ENCODE assay signal across 9 mouse cellular contexts in genomic region chr12:77570501-77570900, GRCm38 (mm10).
DNase-seq lines count a peak whose midpoint lies in the region; ATAC-seq and TF ChIP-seq lines count a peak whose summit lies in the region.
"Had no signal": no experiment of that assay in that cellular context is flagged by ENCODE, and none has a peak within 500 bp of the region (broad histone marks: within the 10 kb centered on the region; RNA-seq: fewer than 3 reads in every experiment).

No protein-coding gene starts in this region.

- H3K9ac ChIP-seq in hindbrain, postnatal 0 days (replicated peaks; ENCODE audit: low read length): no peak overlapping the region
- H3K9ac ChIP-seq in hindbrain, embryonic 14.5 days: no peak overlapping the region

- TF ChIP-seq CTCF in hindbrain, postnatal 0 days (IDR thresholded peaks at IDR 0.05; ENCODE audit: low read depth): peak; percentile 50; the same call in 1 of the 2 replicates
- TF ChIP-seq CTCF in lung, adult 2 months (IDR thresholded peaks at IDR 0.05; ENCODE audit: insufficient read depth, low read length): no peak

- no peaks in the 10 kb centered on the region for H3K4me1 ChIP-seq in hindbrain, postnatal 0 days (ENCODE audit: insufficient read depth, low read length)
- no peaks in the 10 kb centered on the region for H3K4me1 ChIP-seq in hindbrain, embryonic 14.5 days (replicated peaks; ENCODE audit: control insufficient read depth, insufficient read depth, low read length)
- H3K4me1 ChIP-seq in lung, adult 2 months (ENCODE audit: control insufficient read depth, insufficient read depth, low read length): no peaks in the 10 kb centered on the region

- no peak overlapping the region for H3K4me2 ChIP-seq in hindbrain, postnatal 0 days (ENCODE audit: low read depth, low read length)
- no peak overlapping the region for H3K4me2 ChIP-seq in hindbrain, embryonic 14.5 days (replicated peaks)

- H3K4me3 ChIP-seq in hindbrain, postnatal 0 days (ENCODE audit: low read length): no peak overlapping the region
- no peak overlapping the region for H3K4me3 ChIP-seq in hindbrain, embryonic 14.5 days (replicated peaks; ENCODE audit: low read length)
- no peak overlapping the region for H3K4me3 ChIP-seq in lung, adult 2 months (replicated peaks; ENCODE audit: extremely low read depth, low read depth, low read length)
- H3K4me3 ChIP-seq: myocyte had no signal

- no peak for ATAC-seq in hindbrain, postnatal 0 days
- ATAC-seq in hindbrain, embryonic 14.5 days (ENCODE audit: low FRiP score): no peak
- peak; percentile 44; the same call in 1 of the 2 replicates for ATAC-seq in granulocyte monocyte progenitor cell, adult 5-6 weeks (replicated peaks; ENCODE audit: poor library complexity, severe bottlenecking)
- no peak for ATAC-seq in monocyte, adult 5-6 weeks (replicated peaks; ENCODE audit: insufficient number of reproducible peaks, low FRiP score, low TSS enrichment, poor library complexity, severe bottlenecking)

- no peaks in the 10 kb centered on the region for H3K27me3 ChIP-seq in hindbrain, postnatal 0 days (ENCODE audit: insufficient read depth, low read length)
- H3K27me3 ChIP-seq in hindbrain, embryonic 14.5 days (ENCODE audit: control insufficient read depth, insufficient read depth, low read length): no peaks in the 10 kb centered on the region

- no peak overlapping the region for H3K27ac ChIP-seq in hindbrain, postnatal 0 days
- H3K27ac ChIP-seq in hindbrain, embryonic 14.5 days: no peak overlapping the region

- peak; percentile 11 to 47 for DNase-seq in adrenal gland, adult (ENCODE audit: inconsistent age in 2 of 2, low spot score in 1 of 2)
- no peak for DNase-seq in adrenal gland, adult 2 months
- DNase-seq in hindbrain, postnatal 0 days (ENCODE audit: low spot score): no peak
- no peak for DNase-seq in hindbrain, embryonic 14.5 days (ENCODE audit: low spot score)
- peak; percentile 22 for DNase-seq in lung, postnatal 10 days
- no peak for DNase-seq in lung, adult 2 months

- WGBS in hindbrain, postnatal 0 days: 87% methylated on average over 3 of the region's 3 CpGs
- WGBS in hindbrain, embryonic 14.5 days: 92% methylated on average over 3 of the region's 3 CpGs
- 70% methylated on average over 3 of the region's 3 CpGs for WGBS in lung, adult 2 months

- H3K36me3 ChIP-seq in hindbrain, postnatal 0 days (ENCODE audit: insufficient read depth, low read length): no peaks in the 10 kb centered on the region
- no peaks in the 10 kb centered on the region for H3K36me3 ChIP-seq in hindbrain, embryonic 14.5 days (replicated peaks; ENCODE audit: control insufficient read depth, insufficient read depth)

- TF ChIP-seq POLR2A in lung, adult 2 months (IDR thresholded peaks at IDR 0.05; ENCODE audit: borderline replicate concordance, extremely low read depth, low read depth, low read length): no peak

- no peaks in the 10 kb centered on the region for H3K9me3 ChIP-seq in hindbrain, postnatal 0 days (ENCODE audit: low read length)
- no peaks in the 10 kb centered on the region for H3K9me3 ChIP-seq in hindbrain, embryonic 14.5 days (ENCODE audit: control insufficient read depth, low read length)

Comparison
In these comparisons a context has a peak if more than half of its experiments do, and no peak if none do; other contexts are left out.
1. DNase-seq: peak in adrenal gland, adult (2 of 2) and lung, postnatal 10 days (single experiment); none in adrenal gland, adult 2 months (single experiment), hindbrain, postnatal 0 days (single experiment), hindbrain, embryonic 14.5 days (single experiment) and lung, adult 2 months (single experiment).